Mouse (Mus musculus) layer of hippocampus, postnatal 36 days (tissue): ENCODE measurements at regions not wholly inside any gene's neighbourhood (a gene's known extent, or its start where the extent isn't known, plus 50 kb on each side); places are given as distances from the start of the nearest gene placed in this dataset.

Experiments used
- DNase-seq, 2 experiments: peaks; one replicate each; pipeline ENCODE4 v3.0.0; 2022

DNA sequence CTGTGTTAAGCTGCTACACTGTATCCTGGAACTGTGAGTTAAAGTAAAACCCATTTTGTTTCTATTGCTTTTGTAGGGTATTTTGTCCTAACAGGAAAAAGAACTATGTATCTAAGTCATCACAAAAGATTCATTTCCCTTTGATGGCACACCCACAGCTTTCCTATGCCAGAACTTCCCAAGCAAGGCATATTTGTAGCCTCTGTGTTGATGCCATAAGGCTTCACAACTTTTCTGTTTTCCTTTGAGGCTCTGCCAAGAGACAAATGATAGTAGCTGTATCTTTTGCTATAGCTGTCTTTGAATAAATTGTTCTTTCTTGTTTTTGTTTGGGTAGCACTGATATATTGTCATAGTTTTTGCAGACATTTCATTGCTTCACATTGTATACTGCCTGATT is 790.2 kb downstream of the Slitrk5 start:
- DNase-seq = peak in 1 of 2 experiments; percentile 9

DNA sequence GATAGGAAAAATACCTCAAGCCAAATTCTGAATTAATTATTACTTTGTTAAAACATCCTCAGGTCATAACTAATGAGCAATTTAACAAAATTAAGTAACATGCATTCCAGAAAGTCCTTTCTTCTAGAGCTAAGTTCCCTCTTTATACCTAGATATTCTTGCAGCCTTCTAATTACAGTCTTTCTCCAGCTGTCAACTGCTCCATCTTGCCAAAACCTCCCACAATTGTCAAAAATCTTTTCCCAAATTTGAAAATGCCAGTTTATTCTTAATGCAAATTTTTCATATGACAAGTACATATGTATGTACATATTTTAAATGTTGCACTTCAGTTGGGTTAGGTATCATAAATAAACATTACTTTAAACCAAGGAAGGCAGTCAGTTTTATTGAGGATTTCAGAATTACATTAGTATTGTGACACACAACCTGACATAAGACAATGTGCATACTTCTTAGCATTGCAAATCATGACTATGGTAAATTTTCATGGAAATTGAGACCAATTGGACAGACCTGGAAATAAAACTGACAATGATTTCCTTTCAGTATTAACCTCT is 791.5 kb downstream of the Slitrk5 start:
- DNase-seq = no peak

DNA sequence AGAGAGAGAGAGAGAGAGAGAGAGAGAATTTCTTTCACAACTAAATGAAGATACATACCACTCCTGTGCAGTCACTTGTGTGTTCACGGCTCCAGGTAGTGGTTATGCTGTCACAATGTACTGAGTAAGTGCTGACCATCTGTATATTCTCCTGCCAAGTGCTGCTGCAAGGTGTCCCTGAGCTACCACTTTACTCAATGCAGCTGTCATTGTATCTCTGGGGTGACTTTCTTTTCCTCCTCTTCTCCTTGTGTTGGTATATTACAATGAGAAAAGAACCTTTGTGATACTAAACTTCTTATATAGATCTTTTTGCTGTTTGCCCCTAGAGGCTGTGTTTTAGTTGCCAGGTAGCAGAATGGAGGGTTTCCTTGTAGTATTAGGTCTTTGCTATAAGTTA is 800.6 kb downstream of the Slitrk5 start:
- DNase-seq = no peak
